Mouse (Mus musculus) heart, adult 2 months (tissue): ENCODE data around the gene Rabepk. TPM values are rescaled to one million over a fixed set of nuclear protein-coding genes. Genes with fewer than 3 reads are reported as not detected.
A peak's percentile ranks its signal among the peaks of the same experiment; 100 is the strongest.

Experiments used
- DNase-seq, 2 experiments: peaks; one replicate each; pipeline ENCODE4 v3.0.0; 2021
- H3K27ac ChIP-seq: fragments of 200-600 bp; 2 replicates; pipeline ENCODE4 v1.8.1; 2022
- H3K27me3 ChIP-seq: fragments of 200-500 bp; 2 replicates; pipeline ENCODE4 v1.6.1; 2012; ENCODE audit warnings: mild to moderate bottlenecking, low read length, inconsistent platforms, mixed read lengths; ENCODE audit not compliant: control insufficient read depth, insufficient read depth
- H3K36me3 ChIP-seq: fragments of 200-500 bp; 2 replicates; pipeline ENCODE4 v1.6.1; 2012; ENCODE audit warnings: low read length, inconsistent platforms; ENCODE audit not compliant: control insufficient read depth, insufficient read depth
- H3K4me1 ChIP-seq: fragments of 200-500 bp; 2 replicates; pipeline ENCODE4 v1.6.1; 2011; ENCODE audit warnings: low read length; ENCODE audit not compliant: control insufficient read depth, insufficient read depth
- H3K4me3 ChIP-seq: fragments of 200-600 bp; 2 replicates; pipeline ENCODE4 v1.8.1; 2022
- H3K79me2 ChIP-seq: fragments of 200-500 bp; replicated peaks from 2 replicates; pipeline ENCODE4 v1.6.1; 2012; ENCODE audit warnings: mild to moderate bottlenecking, inconsistent platforms, low read length, moderate library complexity, mixed read lengths; ENCODE audit not compliant: control insufficient read depth, insufficient read depth
- H3K9ac ChIP-seq: fragments of 200-500 bp; 2 replicates; pipeline ENCODE4 v1.6.1; 2012; ENCODE audit warnings: low read depth, mild to moderate bottlenecking, control low read depth, inconsistent platforms, low read length, mixed read lengths
- CTCF ChIP-seq: fragments of 200-600 bp; IDR thresholded peaks from 2 replicates; pipeline ENCODE4 v1.8.1; 2022; ENCODE audit warnings: antibody characterized with exemption, mild to moderate bottlenecking, moderate library complexity
- EP300 ChIP-seq: fragments of 200-500 bp; IDR thresholded peaks from 2 replicates; pipeline ENCODE4 v1.6.1; 2011; ENCODE audit warnings: low read depth, low read length, control low read depth; ENCODE audit not compliant: insufficient read depth
- POLR2A ChIP-seq: fragments of 200-500 bp; IDR thresholded peaks from 2 replicates; pipeline ENCODE4 v1.6.1; 2011; ENCODE audit warnings: mild to moderate bottlenecking, low read depth, low read length, control low read depth; ENCODE audit not compliant: insufficient read depth
- WGBS: fragments of 180-500 bp; shearing (Covaris S2); methylation state at CpG from one replicate; pipeline ENCODE4 v1.1.7; 2018; 5-methylcytosine and 5-hydroxymethylcytosine counted together
- intact Hi-C: fragments of 180-260 bp; cut with DNase I; formaldehyde crosslinking; loops from one replicate; pipeline ENCODE4 v1.15.1; 2025
- polyA plus RNA-seq: library from polyadenylated mRNA; depleted of rRNA; stranded (reverse); fragments of >200 nt; gene quantifications from 2 replicates; pipeline ENCODE4 v1.2.3, GENCODE M21; 2012
- total RNA-seq, 2 experiments: library from RNA; stranded (reverse); gene quantifications; 2 replicates each; pipeline ENCODE4 v1.2.3; 2021

The Rabepk gene
- total and polyA plus RNA-seq, 3 experiments: 12.1 to 19.3 (median 13.3) TPM

- TF ChIP-seq POLR2A: no peak
- TF ChIP-seq EP300: 0 out of 2 replicates have a peak, but pooled peaks have one; percentile 35
- peak; percentile 85 for TF ChIP-seq CTCF
- Histone ChIP-seq H3K9ac (no peak overlapping the region), H3K79me2 (no peaks in the 10 kb centered on the region), H3K4me1 (no peaks in the 10 kb centered on the region), H3K36me3 (no peaks in the 10 kb centered on the region), H3K4me3 (no peak overlapping the region), H3K27ac (no peak overlapping the region), H3K27me3 (no peaks in the 10 kb centered on the region)
- peak; percentile 39 to 49 for DNase-seq
- 85% methylated on average over 2 of the region's 2 CpGs for WGBS
- intact Hi-C loops: loop anchor here (2.0 kb wide), 1 partner anchor 187 kb away; no protein-coding TSS in a partner anchor
Observed at GRCm38 (mm10) chr2:34784085-34784484, 15.6 kb downstream of the Rabepk start.

DNA sequence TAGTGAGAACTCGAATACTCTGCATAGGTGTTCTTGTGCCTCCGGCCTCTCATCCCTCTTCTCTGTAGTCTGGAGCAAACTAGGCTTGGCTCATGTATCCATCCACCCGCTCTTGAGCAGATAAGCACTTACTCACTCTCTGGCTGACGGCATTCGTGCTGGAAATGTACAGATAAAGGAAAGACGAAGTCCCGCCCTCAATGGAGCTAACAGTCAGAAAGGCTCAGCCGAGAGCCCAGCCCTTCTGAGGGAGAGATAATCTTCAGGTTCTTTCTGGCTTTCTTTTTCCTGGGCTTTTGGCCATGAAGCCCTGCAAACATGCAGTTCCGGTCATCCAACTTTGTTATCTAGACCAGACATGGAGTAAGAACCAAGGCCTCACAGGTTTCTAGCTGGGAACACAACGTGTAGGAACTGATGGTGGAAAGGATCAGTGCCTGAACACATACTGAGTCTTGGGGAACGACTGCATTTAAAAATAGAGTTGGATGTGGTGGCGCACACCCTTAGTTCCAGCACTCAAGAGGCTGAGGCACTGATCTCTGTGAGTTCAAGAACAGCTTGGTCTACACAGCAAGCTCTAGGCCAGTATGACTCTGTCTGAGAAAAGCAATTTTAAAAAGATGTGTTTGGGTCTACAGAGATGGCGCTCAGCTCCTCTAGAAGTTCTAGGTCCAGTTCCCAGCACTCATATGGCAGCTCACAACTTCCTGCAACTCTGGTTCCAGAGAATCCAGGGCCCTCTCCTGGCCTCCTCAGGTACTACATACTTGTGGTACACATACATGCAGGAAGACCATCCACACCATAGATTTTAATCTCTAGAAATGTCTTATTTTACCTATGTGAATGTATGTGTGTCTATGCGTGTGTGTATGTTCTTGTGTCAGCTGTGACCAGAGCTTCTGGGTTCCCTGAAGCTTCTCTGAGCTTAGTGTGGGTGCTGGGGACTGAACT is 16.4 kb downstream of the Rabepk start:
- intact Hi-C loops: loop anchor here (2.0 kb wide), 1 partner anchor 187 kb away; no protein-coding TSS in a partner anchor
- Histone ChIP-seq H3K27ac (no peak overlapping the region), H3K4me1 (no peaks in the 10 kb centered on the region), H3K4me3 (no peak overlapping the region), H3K79me2 (no peaks in the 10 kb centered on the region), H3K36me3 (no peaks in the 10 kb centered on the region; the same call in 1 of the 2 replicates), H3K27me3 (no peaks in the 10 kb centered on the region), H3K9ac (no peak overlapping the region)
- DNase-seq: no peak
- WGBS: 60% methylated on average over 14 of the region's 14 CpGs
- no peak for TF ChIP-seq CTCF
- no peak for TF ChIP-seq POLR2A
- TF ChIP-seq EP300: no peak

DNA sequence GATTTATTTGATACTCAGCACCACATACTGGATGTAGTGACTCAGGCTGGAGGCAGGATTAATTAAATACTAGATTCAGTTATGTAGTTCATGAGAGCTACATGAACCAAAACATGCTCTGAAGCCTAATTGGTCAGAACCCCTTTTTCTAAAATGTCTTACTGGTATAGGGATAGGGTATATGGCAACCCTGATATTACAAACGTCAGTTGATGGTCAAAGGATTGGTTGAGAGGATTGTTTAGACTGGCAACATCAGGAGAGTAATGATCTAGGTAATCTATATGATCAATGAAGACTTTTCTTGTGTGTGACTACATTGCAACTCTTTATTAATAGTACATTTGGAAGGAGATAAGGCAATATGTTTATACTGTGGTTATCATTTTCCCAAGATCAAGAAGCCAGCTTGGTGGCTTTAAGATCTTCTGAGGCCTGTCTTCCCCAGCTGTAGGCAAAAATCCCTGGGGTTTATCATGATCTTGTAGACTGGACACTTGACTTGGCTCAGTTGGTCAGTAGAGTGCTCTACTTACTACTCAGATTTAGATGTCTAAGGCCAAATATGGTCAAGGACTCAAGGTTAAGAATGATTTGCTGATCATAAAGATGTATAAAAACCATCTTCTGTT is 22.4 kb downstream of the Rabepk start:
- Histone ChIP-seq H3K27me3 (no peaks in the 10 kb centered on the region), H3K9ac (no peak overlapping the region), H3K27ac (no peak overlapping the region), H3K79me2 (peaks cover 5% of the 10 kb centered on the region), H3K36me3 (peaks cover 52% of the 10 kb centered on the region), H3K4me1 (peaks cover 12% of the 10 kb centered on the region), H3K4me3 (no peak overlapping the region)
- TF ChIP-seq EP300 (no peak), CTCF (no peak), POLR2A (no peak)
- WGBS: 58% methylated on average over 1 of the region's 1 CpGs
- intact Hi-C loops: loop anchor here (2.0 to 10.0 kb wide), 2 partner anchors 51 to 127 kb away; no protein-coding TSS in a partner anchor
- no peak for DNase-seq

- TF ChIP-seq CTCF (no peak), EP300 (no peak)
- Histone ChIP-seq H3K36me3 (peaks cover 52% of the 10 kb centered on the region), H3K27ac (no peak overlapping the region), H3K79me2 (peaks cover 5% of the 10 kb centered on the region), H3K9ac (no peak overlapping the region), H3K4me1 (peaks cover 14% of the 10 kb centered on the region), H3K4me3 (peak overlapping the region; percentile 96), H3K27me3 (no peaks in the 10 kb centered on the region)
- WGBS: 62% methylated on average over 6 of the region's 6 CpGs
- intact Hi-C loops: loop anchor here (10.0 kb wide), 1 partner anchor 130 kb away; no protein-coding TSS in a partner anchor
- DNase-seq: no peak
Observed at GRCm38 (mm10) chr2:34774493-34774892, 25.2 kb downstream of the Rabepk start.

DNA sequence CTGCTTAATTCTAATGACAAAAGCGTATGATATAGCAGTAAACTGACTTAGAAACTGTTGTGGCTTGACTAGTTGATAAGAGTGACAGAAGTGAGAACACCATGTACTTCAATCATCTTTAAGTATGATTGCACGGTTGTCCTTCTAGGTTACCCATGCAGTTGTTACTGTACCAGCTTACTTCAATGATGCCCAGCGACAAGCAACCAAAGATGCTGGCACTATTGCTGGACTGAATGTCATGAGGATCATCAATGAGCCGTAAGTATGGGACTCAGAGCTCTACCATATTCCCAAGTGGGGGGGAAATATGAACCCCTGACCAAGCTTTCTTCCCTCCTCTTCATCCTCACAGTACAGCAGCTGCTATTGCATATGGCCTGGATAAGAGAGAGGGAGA is 26.0 kb downstream of the Rabepk start:
- Histone ChIP-seq H3K27ac (no peak overlapping the region), H3K4me1 (peaks cover 14% of the 10 kb centered on the region), H3K36me3 (peaks cover 52% of the 10 kb centered on the region), H3K27me3 (no peaks in the 10 kb centered on the region), H3K79me2 (peaks cover 5% of the 10 kb centered on the region), H3K4me3 (peak overlapping the region; percentile 96), H3K9ac (no peak overlapping the region; the same call in 1 of the 2 replicates)
- TF ChIP-seq EP300 (no peak), CTCF (no peak), POLR2A (no peak)
- intact Hi-C loops: loop anchor here (10.0 kb wide), 1 partner anchor 131 kb away; no protein-coding TSS in a partner anchor
- WGBS: 63% methylated on average over 4 of the region's 4 CpGs
- no peak for DNase-seq
